Mouse (Mus musculus): ENCODE measurements around the gene Mgat4e.

GRCm38 (mm10) chr1:134513876-134514590 is 35.4 kb downstream of the Mgat4e start:
- no peak for TF ChIP-seq CTCF (IDR thresholded peaks at IDR 0.05; ENCODE audit: extremely low read depth, insufficient read depth, low read length)
- no peak for TF ChIP-seq POLR2A (IDR thresholded peaks at IDR 0.05; ENCODE audit: extremely low read depth, insufficient read depth, low read length)

Measured in cortical plate, adult 2 months (tissue).